Mouse (Mus musculus) heart, postnatal 4 days (tissue): ENCODE measurements around the gene Atp8b5. TPM values are rescaled to one million over a fixed set of nuclear protein-coding genes. Genes with fewer than 3 reads are reported as not detected.

Experiments
- DNase-seq: peaks from one replicate; pipeline ENCODE4 v3.0.0; 2021
- total RNA-seq, 2 experiments: library from RNA; stranded (reverse); gene quantifications; 2 replicates each; pipeline ENCODE4 v1.2.3; 2021

Atp8b5 gene
- total RNA-seq, 2 experiments from 2014 or later, result 0.05 to 0.14 TPM

DNA sequence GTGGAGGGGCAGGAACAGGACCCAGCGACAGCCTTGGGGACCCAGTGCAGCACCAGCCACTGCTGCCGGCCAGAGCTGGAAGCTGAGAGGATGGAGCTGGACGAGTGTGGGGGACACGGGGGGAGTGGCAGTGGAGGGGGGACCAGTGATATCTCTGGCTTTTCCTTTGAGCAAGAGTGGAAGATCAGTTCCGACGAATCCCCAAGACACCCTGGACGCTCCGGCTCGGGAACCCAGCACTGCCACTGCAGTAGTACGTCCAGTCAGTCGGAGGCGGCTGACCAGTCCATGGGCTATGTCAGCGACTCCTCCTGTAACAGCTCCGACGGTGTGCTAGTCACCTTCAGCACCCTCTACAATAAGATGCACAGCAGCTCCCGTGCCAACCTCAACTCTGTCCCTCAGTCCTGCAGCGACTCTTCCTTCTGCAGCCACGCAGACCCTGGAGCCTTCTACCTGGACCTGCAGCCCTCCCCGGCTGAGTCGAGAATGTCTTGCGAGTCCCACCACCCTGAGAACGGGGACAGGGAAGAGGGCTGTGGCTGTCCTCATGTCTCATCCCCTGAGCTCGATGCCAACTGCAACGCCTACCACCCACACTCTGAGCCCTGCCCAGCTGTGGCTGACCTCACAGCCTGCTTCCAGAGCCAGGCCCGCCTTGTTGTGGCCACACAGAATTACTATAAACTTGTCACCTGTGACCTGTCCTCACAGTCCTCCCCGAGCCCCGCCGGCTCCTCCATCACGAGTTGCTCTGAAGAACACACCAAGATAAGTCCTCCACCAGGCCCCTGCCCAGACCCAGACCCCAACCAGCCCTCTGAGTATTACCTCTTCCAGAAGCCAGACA lies 148.5 kb downstream of the Atp8b5 start:
- DNase-seq, result no peak

DNA sequence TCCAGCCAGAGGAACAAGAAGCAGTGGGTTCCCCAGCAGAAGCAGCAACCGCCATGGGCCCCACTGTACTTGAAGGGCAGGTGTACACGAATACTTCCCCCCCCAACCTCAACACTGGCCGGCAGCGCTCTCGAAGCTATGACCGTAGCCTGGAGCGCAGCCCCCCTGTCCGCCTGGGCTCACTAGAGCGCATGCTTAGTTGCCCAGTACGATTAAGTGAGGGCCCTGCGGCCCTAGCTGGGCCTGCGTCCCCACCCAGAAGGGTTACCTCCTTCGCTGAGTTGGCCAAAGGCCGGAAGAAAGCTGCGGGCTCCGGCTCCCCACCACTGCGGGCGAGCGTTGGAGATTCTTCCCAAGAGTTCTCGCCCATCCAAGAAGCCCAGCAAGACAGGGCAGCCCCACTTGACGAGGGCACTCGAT lies 149.1 kb downstream of the Atp8b5 start:
- no peak for DNase-seq

DNA sequence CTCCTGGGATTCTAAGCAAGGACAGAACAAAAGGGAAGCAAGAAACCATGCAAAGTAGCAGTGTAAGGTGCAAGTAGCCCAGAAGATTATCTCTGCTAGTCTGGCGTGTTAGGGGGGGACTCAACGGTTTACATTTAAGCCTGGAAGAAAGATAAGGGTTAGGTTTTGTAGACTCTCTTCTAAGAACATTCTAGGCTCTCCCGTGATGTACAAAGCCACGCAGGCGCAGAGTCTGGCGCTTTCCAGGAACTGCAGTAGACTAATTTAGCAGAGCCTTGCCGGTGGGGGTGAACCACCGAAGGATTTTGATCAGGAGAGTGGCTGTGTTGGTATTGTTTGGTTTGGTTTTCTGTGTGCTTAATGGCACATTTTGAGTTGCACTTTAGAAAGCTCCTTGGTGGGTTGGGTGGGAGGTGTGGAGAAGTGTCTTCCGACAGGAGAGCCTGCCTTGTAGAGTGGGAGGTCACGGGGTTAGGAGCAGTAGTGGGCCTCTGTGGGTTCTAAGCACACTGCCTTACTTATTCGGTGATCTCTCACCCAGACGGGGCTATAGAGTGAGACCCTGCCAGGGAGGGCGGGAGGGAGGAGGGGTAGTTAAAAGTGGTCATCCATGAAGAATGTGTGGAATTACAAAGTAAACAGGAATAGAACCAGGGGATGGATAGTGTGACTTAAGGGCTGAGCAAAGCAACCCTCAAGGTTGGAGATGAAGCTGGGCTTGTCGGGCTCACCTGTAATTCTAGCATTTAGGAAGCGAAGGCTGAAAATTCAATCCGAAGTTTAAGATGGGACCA lies 150.5 kb downstream of the Atp8b5 start:
- no peak for DNase-seq

DNA sequence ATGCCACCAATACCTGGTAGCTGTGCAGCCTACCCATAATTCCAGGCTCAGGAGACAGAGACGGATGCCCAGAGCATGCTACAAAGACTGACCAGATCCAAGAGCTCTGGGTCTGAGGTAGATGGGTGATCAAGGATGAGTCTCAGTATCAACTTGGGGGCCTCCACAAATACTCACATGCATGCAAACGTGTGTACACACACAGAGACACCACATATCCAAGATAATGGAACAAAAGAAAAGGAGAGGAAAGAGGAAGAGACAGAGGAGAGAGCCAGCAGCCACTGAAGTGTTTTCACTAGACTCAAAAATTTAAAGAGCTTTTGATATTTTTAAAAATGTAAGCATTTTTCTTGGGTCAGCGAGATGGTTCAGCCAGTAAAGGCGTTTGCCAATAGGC lies 151.5 kb downstream of the Atp8b5 start:
- DNase-seq, result no peak

DNA sequence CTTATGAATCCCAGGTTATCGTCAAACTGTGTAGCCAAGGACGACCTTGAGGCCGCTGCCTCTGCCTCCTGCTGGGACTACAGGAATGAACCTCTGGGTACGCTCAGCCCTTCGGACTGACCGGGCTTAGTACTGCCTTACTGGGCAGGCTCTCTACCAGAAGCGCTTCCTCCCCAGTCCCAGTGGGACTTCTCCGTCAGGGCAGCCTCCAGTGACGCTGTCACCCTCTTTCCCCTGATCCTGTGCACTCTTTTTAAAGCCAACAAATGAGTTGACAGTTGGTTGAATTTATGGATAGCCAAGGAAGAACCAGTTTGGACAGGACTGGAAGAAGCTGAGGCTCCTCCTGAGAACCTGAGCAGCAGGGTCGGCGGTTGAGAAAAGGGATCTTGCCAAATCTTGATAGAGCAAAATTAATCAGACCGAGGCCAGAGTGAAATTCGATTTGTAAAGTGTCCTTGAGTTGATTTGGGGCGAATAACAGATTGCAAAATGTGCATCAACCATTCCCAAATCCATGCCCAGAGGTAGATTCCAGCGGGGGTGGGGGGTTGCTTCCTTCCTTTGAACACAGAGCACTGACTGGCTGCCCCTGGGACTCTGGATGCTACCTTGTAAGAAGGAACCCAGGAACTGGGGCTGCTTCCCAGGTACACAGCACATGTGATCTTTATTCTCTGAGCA lies 152.2 kb downstream of the Atp8b5 start:
- no peak for DNase-seq

DNA sequence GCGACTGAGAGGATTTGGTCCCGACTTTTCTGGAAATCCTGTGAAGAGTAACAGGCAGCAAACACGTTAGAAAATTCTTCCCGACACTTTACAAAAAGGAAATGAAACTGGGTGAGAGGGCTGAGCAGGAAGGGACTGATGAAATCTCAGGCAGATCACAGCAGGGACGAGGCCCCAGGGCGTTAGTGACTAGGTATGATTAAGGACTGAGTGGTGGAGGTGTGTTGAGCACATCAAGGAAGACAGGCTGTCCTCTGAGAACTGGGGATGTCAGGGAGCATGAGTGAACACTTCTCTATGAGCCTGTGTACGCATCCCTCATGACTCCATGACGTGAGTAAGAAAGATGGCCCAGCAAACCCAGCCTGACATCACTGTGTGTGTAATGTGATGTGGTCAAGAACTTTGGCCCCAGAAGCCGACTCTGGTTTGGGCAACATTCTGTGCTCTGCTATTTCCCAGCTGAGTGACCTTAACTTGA lies 152.9 kb downstream of the Atp8b5 start:
- no peak for DNase-seq

DNA sequence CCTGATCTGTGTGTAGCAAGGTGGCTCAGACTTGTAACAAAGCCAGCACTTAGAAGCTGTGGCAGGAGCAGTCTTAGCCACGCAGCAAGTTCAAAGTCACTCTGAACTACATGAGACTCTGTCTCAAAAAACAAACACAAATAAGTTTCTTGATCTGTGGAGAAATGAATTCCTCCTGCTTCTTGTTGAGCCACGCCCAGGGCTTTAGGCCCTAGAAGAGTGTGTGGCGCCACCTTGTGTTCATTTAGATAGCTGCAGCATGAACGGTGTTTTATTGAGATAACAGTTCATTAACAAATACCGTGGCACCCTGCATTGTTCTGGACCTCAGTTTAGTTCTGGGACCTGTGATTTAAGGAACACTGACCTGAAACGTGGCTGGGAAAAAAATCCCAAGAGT lies 153.3 kb downstream of the Atp8b5 start:
- peak; percentile 87 for DNase-seq

DNA sequence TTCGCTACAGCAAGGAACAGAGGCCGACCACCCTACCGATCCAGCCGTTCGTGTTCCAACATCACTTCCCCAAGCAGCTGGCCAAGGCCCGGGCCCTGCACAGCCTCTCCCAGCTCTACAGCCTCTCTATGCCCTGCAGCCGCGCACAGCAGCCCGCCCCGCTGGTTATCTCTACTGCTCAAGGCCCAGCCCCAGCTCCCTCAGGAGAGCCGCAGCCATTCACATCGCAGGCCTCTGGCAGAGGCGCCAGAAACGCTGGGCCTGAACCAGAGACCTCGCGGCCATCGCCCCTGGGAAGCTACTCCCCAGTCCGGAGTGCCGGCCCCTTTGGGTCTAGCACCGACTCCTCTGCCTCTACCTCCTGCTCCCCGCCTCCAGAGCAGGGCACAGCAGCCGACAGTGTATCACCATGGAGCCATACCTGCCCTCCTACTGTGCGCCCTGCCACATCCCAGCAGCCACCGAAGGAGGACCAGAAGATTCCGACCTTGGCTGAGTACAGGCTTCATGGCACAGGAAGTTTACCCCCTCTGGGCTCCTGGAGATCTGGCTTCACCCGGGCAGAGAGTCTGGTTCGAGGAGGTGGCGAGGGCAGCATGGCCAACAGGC lies 154.8 kb downstream of the Atp8b5 start:
- DNase-seq, result no peak

Other genes with a start within 250 kb of the Atp8b5 start
- 10 to 100 TPM; 24.7 to 24.9 TPM for gene Pigo, start 241.3 kb upstream of the Atp8b5 start, total RNA-seq
- gene Stoml2, start 235.4 kb upstream of the Atp8b5 start, total RNA-seq, result 100 to 1,000 TPM; 101 to 107 TPM
- gene Fam214b, start 220.9 kb upstream of the Atp8b5 start, total RNA-seq, result 10 to 100 TPM; 20.4 to 20.7 TPM
- gene Unc13b, start 208.2 kb upstream of the Atp8b5 start, total RNA-seq, result 10 to 100 TPM; 39.9 to 42.1 TPM
- 10 to 100 TPM; 39.5 to 41.2 TPM for gene Rusc2, start 114.8 kb downstream of the Atp8b5 start, total RNA-seq
- gene Fam166b, start 162.0 kb downstream of the Atp8b5 start, total RNA-seq, result not detected
- 10 to 100 TPM; 41.2 to 45.4 TPM for gene Tesk1, start 174.8 kb downstream of the Atp8b5 start, total RNA-seq
- under 1 TPM; 0.56 to 0.69 TPM for gene Cd72, start 187.5 kb downstream of the Atp8b5 start, total RNA-seq
- not detected for gene Sit1, start 216.6 kb downstream of the Atp8b5 start, total RNA-seq
- 10 to 100 TPM; 33.3 to 36.9 TPM for gene Ccdc107, start 225.7 kb downstream of the Atp8b5 start, total RNA-seq
- gene Arhgef39, start 232.5 kb downstream of the Atp8b5 start, total RNA-seq, result 10 to 100 TPM; 14.0 to 15.7 TPM
- gene Car9, start 239.8 kb downstream of the Atp8b5 start, total RNA-seq, result under 1 TPM; 0.74 to 0.97 TPM